Mouse (Mus musculus): ENCODE data around the gene Hoxd11. TPM values are rescaled to one million over a fixed set of nuclear protein-coding genes. Genes with fewer than 3 reads are reported as not detected.

The Hoxd11 gene
- polyA plus RNA-seq, 1 experiment from 2014 or later, result not detected

DNA sequence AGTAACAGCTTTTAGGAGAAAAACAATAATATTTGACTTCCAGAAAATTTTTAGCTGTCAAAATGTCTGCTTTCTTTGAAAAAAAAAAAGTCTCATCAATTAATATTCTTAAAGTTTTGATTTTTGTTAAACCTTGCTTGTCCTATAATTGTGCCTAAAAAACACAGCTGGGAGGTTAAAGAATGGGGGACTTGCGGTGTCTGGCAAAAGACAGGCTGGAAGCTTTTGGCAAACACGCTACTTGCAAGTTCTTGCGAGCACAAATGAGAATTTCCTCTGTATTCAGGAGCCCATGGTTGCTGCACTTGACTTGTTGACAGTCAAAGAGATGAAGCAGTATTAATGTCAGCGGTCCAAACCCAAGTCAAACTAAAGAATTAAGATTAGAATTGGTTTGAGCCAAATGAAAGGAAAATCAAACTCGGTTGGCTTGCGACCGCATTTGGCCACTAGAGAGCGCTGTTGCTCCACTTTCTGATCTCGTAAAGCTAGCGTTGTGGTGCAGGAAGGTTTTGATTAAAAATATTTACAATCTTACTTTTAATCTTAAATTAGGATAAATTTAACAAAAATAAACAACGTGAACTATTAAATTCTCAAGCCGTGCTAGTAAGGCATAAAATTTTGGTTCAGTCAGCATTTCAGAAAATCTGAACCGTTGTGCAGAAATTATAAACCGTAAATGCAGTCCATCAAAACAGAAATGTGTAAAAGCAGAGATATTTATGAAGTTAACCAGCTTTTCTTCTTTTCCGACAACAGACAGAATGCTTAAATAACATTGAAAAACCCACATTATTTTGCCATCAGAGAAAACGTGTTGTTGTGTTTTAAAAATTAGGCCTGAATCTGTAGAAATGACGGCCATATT, 22.8 kb downstream of the Hoxd11 start:
- Histone ChIP-seq H3K27me3 (peaks cover 91% of the 10 kb centered on the region), H3K27ac (no peak overlapping the region), H3K9ac (no peak overlapping the region), H3K9me3 (no peaks in the 10 kb centered on the region), H3K4me1 (peaks cover 10% of the 10 kb centered on the region), H3K36me3 (no peaks in the 10 kb centered on the region), H3K4me2 (replicated peaks) (no peak overlapping the region), H3K4me3 (no peak overlapping the region)
- 11% methylated on average over 17 of the region's 17 CpGs for WGBS
- no peak for ATAC-seq (ENCODE audit: insufficient number of reproducible peaks, insufficient read depth, low FRiP score, low TSS enrichment)

DNA sequence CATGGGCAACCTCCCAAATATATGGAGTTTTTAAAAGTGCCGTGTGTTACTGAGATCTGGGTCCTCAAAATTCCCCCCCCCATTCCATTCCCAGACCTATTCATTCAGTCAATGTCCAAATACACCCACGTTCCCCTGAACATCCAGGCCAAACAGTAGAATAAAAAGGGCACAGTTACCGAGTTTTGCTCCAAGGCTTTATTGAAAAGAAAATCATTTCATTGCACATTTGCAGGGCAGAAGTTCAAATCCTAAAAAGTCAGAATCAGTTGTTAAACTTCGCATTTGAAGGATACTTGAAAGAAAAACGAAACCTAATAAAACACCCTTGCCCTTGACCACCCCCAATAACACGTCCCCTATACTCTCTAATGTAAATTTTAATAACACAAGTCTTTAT, 23.5 kb downstream of the Hoxd11 start:
- no peaks in the 10 kb centered on the region for H3K9me3 ChIP-seq
- H3K9ac ChIP-seq, result no peak overlapping the region
- H3K36me3 ChIP-seq, result no peaks in the 10 kb centered on the region
- no peak overlapping the region for H3K27ac ChIP-seq
- H3K4me3 ChIP-seq, result no peak overlapping the region
- WGBS, result 12% methylated on average over 6 of the region's 6 CpGs
- H3K4me2 ChIP-seq (replicated peaks), result no peak overlapping the region
- peaks cover 91% of the 10 kb centered on the region for H3K27me3 ChIP-seq
- no peak for ATAC-seq (ENCODE audit: insufficient number of reproducible peaks, insufficient read depth, low FRiP score, low TSS enrichment)
- peaks cover 10% of the 10 kb centered on the region for H3K4me1 ChIP-seq

DNA sequence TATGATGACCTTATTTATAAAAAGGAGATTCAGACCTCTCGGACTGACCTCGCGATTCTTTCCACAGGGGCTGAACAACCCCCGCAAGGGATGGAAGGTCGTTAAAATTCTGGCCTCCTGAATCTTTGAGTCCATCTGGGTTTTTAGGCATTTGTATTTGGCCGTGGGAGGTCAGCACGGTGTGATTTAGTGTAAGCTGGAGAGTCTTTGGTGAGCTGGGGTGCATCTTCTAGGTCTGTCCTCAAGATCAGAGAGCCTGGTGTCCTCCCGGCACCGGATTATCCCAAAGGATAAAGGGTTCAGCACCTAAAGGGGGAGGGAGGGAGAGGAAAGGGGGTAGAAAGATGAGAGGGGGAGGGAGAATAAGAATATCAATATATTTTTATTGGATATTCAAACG, 24.0 kb downstream of the Hoxd11 start:
- WGBS, result 2% methylated on average over 10 of the region's 10 CpGs
- H3K9me3 ChIP-seq, result no peaks in the 10 kb centered on the region
- peaks cover 91% of the 10 kb centered on the region for H3K27me3 ChIP-seq
- no peak overlapping the region for H3K4me2 ChIP-seq (replicated peaks)
- no peak overlapping the region for H3K27ac ChIP-seq
- no peaks in the 10 kb centered on the region for H3K36me3 ChIP-seq
- H3K4me1 ChIP-seq, result peaks cover 6% of the 10 kb centered on the region
- H3K9ac ChIP-seq, result no peak overlapping the region
- H3K4me3 ChIP-seq, result no peak overlapping the region
- ATAC-seq (ENCODE audit: insufficient number of reproducible peaks, insufficient read depth, low FRiP score, low TSS enrichment), result no peak

DNA sequence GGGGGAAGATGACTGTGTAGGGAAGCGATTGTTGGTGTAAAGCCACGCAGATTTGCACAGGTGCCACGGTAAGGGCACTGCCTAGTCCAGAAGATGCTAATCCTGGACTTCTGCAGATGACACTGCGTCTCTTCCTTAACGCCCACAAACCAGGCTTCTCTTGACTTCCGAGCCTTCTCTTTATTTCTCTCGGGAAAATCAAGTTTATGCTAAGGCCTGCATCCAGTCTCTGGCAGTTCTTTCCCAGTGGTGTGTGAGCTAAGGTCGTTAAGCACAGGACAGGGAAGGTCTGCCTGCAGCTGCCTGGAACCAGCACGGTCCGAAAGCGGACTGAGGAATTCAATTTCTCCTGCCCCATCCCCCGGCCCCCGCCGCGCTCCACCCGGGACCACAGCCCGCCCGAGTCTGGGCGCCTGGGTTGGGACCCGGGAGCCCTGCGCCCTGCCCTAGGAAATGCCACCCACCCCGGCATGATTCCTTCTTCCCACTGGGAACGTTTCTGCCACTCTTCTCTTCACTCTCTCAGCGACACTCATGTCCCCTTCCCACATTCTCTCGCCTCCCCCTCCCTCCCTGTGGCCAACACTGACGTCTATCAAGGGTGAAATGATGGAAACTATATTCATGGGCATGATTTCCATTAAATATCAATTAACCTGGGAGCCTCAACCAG, 24.5 kb downstream of the Hoxd11 start:
- Histone ChIP-seq H3K4me3 (peak overlapping the region; percentile 36; the same call in 1 of the 2 replicates), H3K4me2 (replicated peaks) (no peak overlapping the region), H3K4me1 (0 out of 2 replicates have a peak, but pooled peaks cover 3% of the 10 kb centered on the region), H3K27ac (no peak overlapping the region), H3K9me3 (no peaks in the 10 kb centered on the region), H3K9ac (no peak overlapping the region), H3K27me3 (peaks cover 91% of the 10 kb centered on the region), H3K36me3 (no peaks in the 10 kb centered on the region)
- ATAC-seq (ENCODE audit: insufficient number of reproducible peaks, insufficient read depth, low FRiP score, low TSS enrichment), result no peak
- WGBS, result 2% methylated on average over 26 of the region's 26 CpGs

DNA sequence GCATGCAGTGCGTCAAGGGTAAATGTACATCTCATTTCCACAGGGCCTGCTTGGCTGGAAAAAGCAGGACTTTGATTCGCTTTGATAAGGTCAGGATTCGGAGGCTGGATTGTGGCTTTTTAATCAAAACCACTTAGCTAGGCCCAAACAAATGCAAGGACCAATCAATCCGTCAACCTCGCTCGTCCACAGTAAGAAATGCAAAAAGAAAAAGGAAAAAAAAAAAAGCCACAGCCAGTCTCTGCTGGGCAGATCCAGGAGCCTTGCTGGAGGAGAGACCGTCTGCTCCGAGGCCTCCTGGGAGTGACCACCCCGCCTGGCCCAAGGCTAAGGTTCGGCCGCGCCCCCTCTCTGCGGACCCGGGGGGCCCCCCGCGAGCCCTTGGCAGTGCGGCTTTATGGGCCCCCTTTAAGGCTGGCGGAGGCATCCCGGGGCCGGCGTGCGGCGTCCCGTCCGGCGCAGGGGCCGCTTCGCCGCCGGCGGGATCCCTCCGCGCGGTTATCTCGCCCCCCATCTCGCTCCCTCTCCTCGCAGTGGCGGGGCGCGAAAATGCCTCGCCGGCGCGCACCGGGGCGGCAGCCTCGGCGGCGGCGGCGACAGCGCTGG, 25.1 kb downstream of the Hoxd11 start, which contains the start of gene Hoxd8:
Gene Hoxd8, plus strand, starts transcription at position 223 of the 606 bp plus-strand sequence.
- ATAC-seq (ENCODE audit: insufficient number of reproducible peaks, insufficient read depth, low FRiP score, low TSS enrichment), result no peak
- H3K9me3 ChIP-seq, result no peaks in the 10 kb centered on the region
- under 1% methylated on average over 35 of the region's 52 CpGs for WGBS
- no peaks in the 10 kb centered on the region for H3K36me3 ChIP-seq
- H3K27me3 ChIP-seq, result peaks cover 91% of the 10 kb centered on the region
- H3K4me3 ChIP-seq, result peak within 1 kb of the TSS; percentile 36
- 0 out of 2 replicates have a peak, but pooled peaks cover 3% of the 10 kb centered on the region for H3K4me1 ChIP-seq
- H3K4me2 ChIP-seq (replicated peaks), result peak within 1 kb of the TSS; percentile 58
- no peak within 1 kb of the TSS for H3K27ac ChIP-seq
- peak within 1 kb of the TSS; percentile 45; the same call in 1 of the 2 replicates for H3K9ac ChIP-seq

DNA sequence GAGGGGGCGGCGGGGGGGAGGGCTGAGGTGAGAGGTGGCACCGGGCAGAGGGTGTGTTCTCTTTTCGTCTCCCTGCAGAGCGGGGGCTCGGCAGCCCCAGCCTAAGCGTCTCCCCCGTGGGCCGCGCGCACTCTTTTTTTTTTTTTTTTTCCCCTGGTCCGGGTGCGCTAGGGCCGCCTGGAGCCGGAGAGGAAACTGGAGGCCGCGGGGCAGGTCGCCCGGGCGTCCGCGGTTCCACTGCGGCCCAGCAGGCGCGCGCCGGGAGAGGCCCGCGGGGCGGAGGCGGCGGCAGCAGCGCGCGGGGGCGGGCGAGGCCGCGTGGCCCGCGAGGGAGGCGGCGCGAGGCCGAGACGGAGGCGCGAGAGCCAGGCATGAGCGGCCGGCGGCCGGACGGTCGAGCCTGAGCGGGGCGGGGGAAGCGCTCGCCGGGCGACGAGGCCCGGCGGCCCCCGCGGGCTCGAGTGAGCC, 25.7 kb downstream of the Hoxd11 start:
- WGBS, result under 1% methylated on average over 43 of the region's 66 CpGs
- Histone ChIP-seq H3K27ac (no peak overlapping the region), H3K4me3 (peak overlapping the region; percentile 36), H3K9ac (peak overlapping the region; percentile 45; the same call in 1 of the 2 replicates), H3K9me3 (no peaks in the 10 kb centered on the region), H3K36me3 (no peaks in the 10 kb centered on the region), H3K4me2 (replicated peaks) (peak overlapping the region; percentile 58), H3K27me3 (peaks cover 91% of the 10 kb centered on the region), H3K4me1 (0 out of 2 replicates have a peak, but pooled peaks cover 3% of the 10 kb centered on the region)
- ATAC-seq (ENCODE audit: insufficient number of reproducible peaks, insufficient read depth, low FRiP score, low TSS enrichment), result no peak

DNA sequence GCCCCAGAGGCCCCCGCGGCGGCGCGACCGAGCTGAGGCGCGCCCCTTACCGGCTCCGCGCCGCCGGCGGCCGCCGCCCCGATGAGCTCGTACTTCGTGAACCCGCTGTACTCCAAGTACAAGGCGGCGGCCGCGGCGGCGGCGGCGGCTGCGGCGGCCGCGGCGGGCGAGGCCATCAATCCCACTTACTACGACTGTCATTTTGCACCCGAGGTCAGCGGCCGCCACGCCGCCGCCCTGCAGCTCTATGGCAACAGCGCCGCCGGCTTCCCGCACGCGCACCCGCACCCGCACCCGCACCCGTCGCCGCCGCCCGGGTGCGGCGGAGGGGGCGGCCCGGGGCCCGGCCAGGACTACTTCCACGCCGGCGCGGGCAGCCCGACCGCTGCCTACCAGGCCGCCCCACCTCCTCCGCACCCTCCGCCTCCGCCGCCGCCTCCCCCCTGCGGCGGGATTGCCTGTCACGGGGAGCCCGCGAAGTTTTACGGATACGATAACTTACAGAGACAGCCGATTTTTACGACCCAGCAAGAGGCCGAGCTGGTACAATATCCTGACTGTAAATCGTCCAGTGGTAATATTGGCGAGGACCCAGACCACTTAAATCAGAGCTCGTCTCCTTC, 26.2 kb downstream of the Hoxd11 start:
- Histone ChIP-seq H3K27me3 (peaks cover 91% of the 10 kb centered on the region), H3K9me3 (no peaks in the 10 kb centered on the region), H3K9ac (peak overlapping the region; percentile 45; the same call in 1 of the 2 replicates), H3K4me1 (0 out of 2 replicates have a peak, but pooled peaks cover 3% of the 10 kb centered on the region), H3K4me3 (peak overlapping the region; percentile 36), H3K4me2 (replicated peaks) (peak overlapping the region; percentile 58), H3K27ac (no peak overlapping the region), H3K36me3 (no peaks in the 10 kb centered on the region)
- WGBS, result 1% methylated on average over 52 of the region's 85 CpGs
- ATAC-seq (ENCODE audit: insufficient number of reproducible peaks, insufficient read depth, low FRiP score, low TSS enrichment), result no peak

DNA sequence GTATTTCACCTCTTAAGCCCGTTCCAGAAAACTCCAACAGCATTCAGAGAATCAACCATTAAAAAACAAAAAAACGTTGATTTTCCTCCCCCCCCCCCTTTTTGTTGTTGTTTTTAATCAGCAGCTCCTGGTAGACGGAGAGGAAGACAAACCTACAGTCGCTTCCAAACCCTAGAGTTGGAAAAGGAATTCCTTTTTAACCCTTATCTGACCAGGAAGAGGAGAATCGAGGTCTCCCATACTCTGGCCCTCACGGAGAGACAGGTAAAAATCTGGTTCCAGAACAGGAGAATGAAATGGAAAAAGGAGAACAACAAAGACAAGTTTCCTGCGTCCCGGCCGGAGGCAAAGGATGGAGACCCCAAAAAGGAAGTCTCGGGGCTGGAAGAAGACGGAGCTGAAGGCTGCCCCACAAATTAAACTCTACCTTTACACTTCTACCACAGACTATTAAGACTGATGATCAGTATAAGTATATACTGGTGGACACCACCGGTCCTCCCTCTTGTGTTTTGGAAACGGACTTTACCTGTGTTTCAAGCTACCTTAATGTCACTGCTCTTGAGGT, 27.1 kb downstream of the Hoxd11 start:
- Histone ChIP-seq H3K27me3 (peaks cover 89% of the 10 kb centered on the region), H3K4me2 (replicated peaks) (no peak overlapping the region), H3K9ac (no peak overlapping the region), H3K4me1 (0 out of 2 replicates have a peak, but pooled peaks cover 3% of the 10 kb centered on the region), H3K27ac (no peak overlapping the region), H3K36me3 (no peaks in the 10 kb centered on the region), H3K9me3 (no peaks in the 10 kb centered on the region), H3K4me3 (no peak overlapping the region)
- no peak for ATAC-seq (ENCODE audit: insufficient number of reproducible peaks, insufficient read depth, low FRiP score, low TSS enrichment)
- 3% methylated on average over 13 of the region's 13 CpGs for WGBS

DNA sequence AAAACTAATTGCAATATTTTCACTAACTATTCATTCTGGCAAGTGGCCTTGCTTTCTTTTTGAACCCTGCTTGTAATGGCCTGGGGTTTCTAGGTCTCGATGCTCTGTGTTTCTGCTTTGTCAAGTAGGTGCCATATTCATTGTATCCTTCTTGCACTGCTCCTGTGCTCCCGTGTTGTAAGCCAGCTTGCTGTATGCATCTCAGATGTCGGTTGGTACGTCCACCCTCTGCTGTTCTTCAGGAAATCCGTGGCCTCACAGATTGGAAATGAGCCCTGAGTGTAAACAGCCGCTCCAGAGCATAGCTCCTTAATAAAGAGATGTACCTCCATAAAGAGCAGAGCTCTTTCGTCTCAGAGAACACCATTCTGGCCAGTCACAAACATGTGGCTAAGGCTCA, 28.2 kb downstream of the Hoxd11 start:
- no peak overlapping the region for H3K27ac ChIP-seq
- 7% methylated on average over 7 of the region's 7 CpGs for WGBS
- H3K4me1 ChIP-seq, result 0 out of 2 replicates have a peak, but pooled peaks cover 3% of the 10 kb centered on the region
- H3K4me2 ChIP-seq (replicated peaks), result no peak overlapping the region
- H3K27me3 ChIP-seq, result peaks cover 92% of the 10 kb centered on the region
- H3K4me3 ChIP-seq, result no peak overlapping the region
- no peaks in the 10 kb centered on the region for H3K9me3 ChIP-seq
- H3K36me3 ChIP-seq, result no peaks in the 10 kb centered on the region
- no peak overlapping the region for H3K9ac ChIP-seq
- ATAC-seq (ENCODE audit: insufficient number of reproducible peaks, insufficient read depth, low FRiP score, low TSS enrichment), result no peak

DNA sequence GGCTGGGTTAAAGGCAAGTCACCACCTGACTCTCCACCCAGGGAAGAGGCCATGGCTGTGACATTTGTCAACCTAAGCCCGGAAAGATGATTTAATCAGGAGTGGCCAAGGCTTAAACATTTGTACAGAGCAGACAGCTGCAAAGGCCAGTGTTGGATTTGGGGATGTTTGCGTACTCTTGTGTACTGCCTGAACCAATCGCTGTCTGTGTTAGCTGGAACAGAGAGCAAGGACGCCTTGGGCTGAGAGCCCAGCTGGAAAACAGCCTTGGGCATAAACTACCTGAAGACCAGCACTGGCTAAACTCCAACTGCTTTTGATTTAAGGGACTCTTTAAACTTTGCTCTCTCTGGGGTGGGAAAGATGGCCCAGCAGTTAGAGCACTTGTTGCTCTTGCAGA, 29.3 kb downstream of the Hoxd11 start:
- 6% methylated on average over 4 of the region's 4 CpGs for WGBS
- H3K4me2 ChIP-seq (replicated peaks), result no peak overlapping the region
- no peaks in the 10 kb centered on the region for H3K9me3 ChIP-seq
- H3K36me3 ChIP-seq, result no peaks in the 10 kb centered on the region
- ATAC-seq (ENCODE audit: insufficient number of reproducible peaks, insufficient read depth, low FRiP score, low TSS enrichment), result no peak
- H3K4me1 ChIP-seq, result 0 out of 2 replicates have a peak, but pooled peaks cover 3% of the 10 kb centered on the region
- no peak overlapping the region for H3K9ac ChIP-seq
- peaks cover 92% of the 10 kb centered on the region for H3K27me3 ChIP-seq
- H3K4me3 ChIP-seq, result no peak overlapping the region
- no peak overlapping the region for H3K27ac ChIP-seq

Data from embryonic facial prominence, embryonic 12.5 days (tissue).